8 mouse cellular contexts compared by ENCODE assay signal in the genomic region with DNA sequence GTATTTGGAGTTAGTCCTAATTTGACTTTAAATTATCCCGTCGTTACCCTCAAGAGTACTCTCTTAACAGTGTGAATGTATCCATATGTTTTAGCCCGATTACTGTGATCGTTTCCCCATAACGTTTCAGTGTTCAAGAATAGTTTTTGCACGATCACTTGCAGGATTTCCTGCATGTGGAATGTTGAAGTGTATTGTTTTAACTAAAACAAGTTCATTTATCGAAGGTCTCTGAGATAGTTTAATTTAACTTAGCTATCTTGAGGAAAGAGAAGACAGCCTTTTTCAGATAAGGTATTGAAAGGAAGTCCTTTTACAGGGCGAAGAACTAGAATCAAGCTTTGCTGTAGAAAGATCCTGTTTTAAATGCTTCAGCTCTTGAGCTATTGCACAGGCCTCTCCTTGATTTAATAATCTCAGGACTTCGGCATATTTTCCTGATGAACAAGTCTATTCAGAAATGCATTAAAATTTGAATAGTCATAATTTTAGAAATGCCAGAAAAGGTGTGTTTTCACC. TPM values are rescaled to one million over a fixed set of nuclear protein-coding genes. Genes with fewer than 3 reads are reported as not detected.
DNase-seq lines count a peak whose midpoint lies in the region; ATAC-seq and TF ChIP-seq lines count a peak whose summit lies in the region.
"Had no signal": no experiment of that assay in that cellular context is flagged by ENCODE, and none has a peak within 500 bp of the region (broad histone marks: within the 10 kb centered on the region; RNA-seq: fewer than 3 reads in every experiment).

No protein-coding gene starts in this region.

- H3K4me3 ChIP-seq in spleen, adult 2 months (ENCODE audit: extremely low read depth, insufficient read depth, insufficient read length), result peak overlapping the region; percentile 86; the same call in 1 of the 2 replicates
- peak overlapping the region; percentile 97 for H3K4me3 ChIP-seq in forebrain, embryonic 12.5 days (replicated peaks)
- peak overlapping the region; percentile 97 for H3K4me3 ChIP-seq in liver, embryonic 11.5 days (ENCODE audit: low read depth, low read length)

- H3K4me1 ChIP-seq in spleen, adult 2 months (ENCODE audit: control insufficient read depth, insufficient read depth, insufficient read length), result peaks cover 8% of the 10 kb centered on the region; the same call in 1 of the 2 replicates
- peaks cover 20% of the 10 kb centered on the region for H3K4me1 ChIP-seq in forebrain, embryonic 12.5 days
- H3K4me1 ChIP-seq in liver, embryonic 11.5 days (replicated peaks; ENCODE audit: control insufficient read depth, insufficient read depth, low read length), result peaks cover 19% of the 10 kb centered on the region

- no peaks in the 10 kb centered on the region for H3K27me3 ChIP-seq in spleen, adult 2 months (ENCODE audit: control insufficient read depth, insufficient read depth, low read length)
- no peaks in the 10 kb centered on the region for H3K27me3 ChIP-seq in forebrain, embryonic 12.5 days
- H3K27me3 ChIP-seq in liver, embryonic 11.5 days (replicated peaks; ENCODE audit: control insufficient read depth, insufficient read depth, low read length), result no peaks in the 10 kb centered on the region

- WGBS in spleen, adult 2 months, result 8% methylated on average over 9 of the region's 9 CpGs
- 31% methylated on average over 9 of the region's 9 CpGs for WGBS in forebrain, embryonic 12.5 days
- 12% methylated on average over 9 of the region's 9 CpGs for WGBS in liver, embryonic 11.5 days

- ATAC-seq in forebrain, embryonic 12.5 days (ENCODE audit: low FRiP score), result no peak
- ATAC-seq in liver, embryonic 11.5 days (replicated peaks; ENCODE audit: low FRiP score), result no peak

- H3K4me2 ChIP-seq in forebrain, embryonic 12.5 days, result peak overlapping the region; percentile 66
- peak overlapping the region; percentile 81 for H3K4me2 ChIP-seq in liver, embryonic 11.5 days

- H3K36me3 ChIP-seq in spleen, adult 2 months (ENCODE audit: control insufficient read depth, insufficient read depth, low read length), result no peaks in the 10 kb centered on the region; the same call in 1 of the 2 replicates
- H3K36me3 ChIP-seq in forebrain, embryonic 12.5 days (replicated peaks), result peaks cover 26% of the 10 kb centered on the region
- H3K36me3 ChIP-seq in liver, embryonic 11.5 days (ENCODE audit: control insufficient read depth, insufficient read depth, low read length), result peaks cover 9% of the 10 kb centered on the region; the same call in 1 of the 2 replicates

- no peaks in the 10 kb centered on the region for H3K9me3 ChIP-seq in forebrain, embryonic 12.5 days
- no peaks in the 10 kb centered on the region for H3K9me3 ChIP-seq in liver, embryonic 11.5 days (ENCODE audit: control insufficient read depth, low read length)

- H3K27ac ChIP-seq in spleen, adult 2 months (ENCODE audit: insufficient read depth, low read length), result no peak overlapping the region
- H3K27ac ChIP-seq in forebrain, embryonic 12.5 days, result no peak overlapping the region
- H3K27ac ChIP-seq in liver, embryonic 11.5 days (ENCODE audit: low read depth, low read length), result peak overlapping the region; percentile 85; the same call in 1 of the 2 replicates

- TF ChIP-seq POLR2A in spleen, adult 2 months (IDR thresholded peaks at IDR 0.05; ENCODE audit: low read depth, low read length), result no peak

- TF ChIP-seq CTCF in spleen, adult 2 months (IDR thresholded peaks at IDR 0.05; ENCODE audit: extremely low read depth, insufficient read depth, insufficient read length, insufficient replicate concordance), result no peak

- peak overlapping the region; percentile 96 for H3K9ac ChIP-seq in forebrain, embryonic 12.5 days
- H3K9ac ChIP-seq in liver, embryonic 11.5 days (ENCODE audit: low read depth, low read length), result peak overlapping the region; percentile 95

- no peak for DNase-seq in spleen, adult 2 months (ENCODE audit: low read depth in 1 of 2, low spot score in 2 of 2)
- DNase-seq in spleen, postnatal 36 days (ENCODE audit: low spot score in 2 of 2), result no peak
- DNase-seq in liver, embryonic 11.5 days (ENCODE audit: low spot score), result no peak
- DNase-seq in B cell, adult 2 months, result no peak
- no peak for DNase-seq in spleen, postnatal 4 days (ENCODE audit: low spot score in 2 of 2)
- no peak for DNase-seq in adrenal gland, postnatal 36 days
- DNase-seq: cerebellum, adult 18-20 months had no signal

RNA-seq across cellular contexts. Expression of gene Mapk1, which starts 1.3 kb away (rescaled TPM):
- polyA plus RNA-seq in spleen, adult 2 months (2012; rRNA removed), result 48.3 and 48.7 TPM in 2 replicates
- 167 and 171 TPM in 2 replicates for polyA plus RNA-seq in forebrain, embryonic 12.5 days (2016; fragmentation: Nextera tagmentation; extraction: Ambion mirVana)
- 177 and 190 TPM in 2 replicates for polyA plus RNA-seq in liver, embryonic 11.5 days (2014; fragmentation: Nextera tagmentation; extraction: Ambion mirVana)
- 100 to 1,000 TPM; 183 to 200 TPM for total RNA-seq in adrenal gland, postnatal 36 days (2021)
